In the genomic region with DNA sequence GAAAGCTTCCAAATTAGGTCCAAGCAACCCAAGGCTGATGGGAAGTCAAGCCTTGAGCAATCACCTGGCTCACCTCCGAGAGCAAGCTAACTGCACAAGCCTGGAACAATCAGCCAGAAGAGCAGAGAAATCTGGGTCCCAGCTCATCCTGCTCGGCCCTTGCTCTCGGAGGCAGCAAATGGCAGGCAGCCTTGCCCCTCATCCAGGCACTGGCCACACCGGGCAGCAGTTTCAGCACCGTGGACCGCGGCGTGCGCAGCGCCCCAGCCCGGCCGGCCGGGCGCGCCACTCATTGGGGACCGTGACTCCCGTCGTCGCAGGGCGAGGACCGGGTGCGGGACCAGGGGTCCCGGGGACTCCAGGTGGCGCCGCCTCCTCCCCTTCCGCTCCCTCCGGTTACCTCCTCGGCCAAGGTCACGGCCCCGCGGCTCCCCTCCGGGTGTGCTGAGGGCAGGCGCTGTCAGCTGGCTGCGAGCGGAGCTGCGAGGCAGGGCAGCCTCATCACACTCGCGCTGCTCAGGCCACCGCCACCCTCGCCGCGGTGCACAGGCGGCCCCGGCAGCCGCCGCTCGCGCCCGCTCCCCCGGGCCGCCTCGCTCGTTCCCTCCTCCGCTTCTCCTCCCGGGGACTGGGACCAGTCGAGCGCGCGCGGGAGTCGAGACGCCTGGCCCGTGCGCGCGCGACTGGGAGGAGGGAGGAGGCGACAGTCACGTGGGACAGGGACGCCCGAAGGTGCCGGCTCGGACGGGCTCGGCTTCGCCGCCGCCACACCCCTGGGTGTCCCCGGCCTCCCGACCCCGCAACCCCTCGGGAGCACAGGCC, we compare ENCODE assay signal across 8 mouse cellular contexts. TPM values are rescaled to one million over a fixed set of nuclear protein-coding genes. Genes with fewer than 3 reads are reported as not detected.
A peak's percentile ranks its signal among the peaks of the same experiment; 100 is the strongest.
DNase-seq lines count a peak whose midpoint lies in the region; ATAC-seq lines count a peak whose summit lies in the region.

Gene Rgs7 (minus strand): TSS at position 640 of the 822 bp plus-strand sequence.

- H3K4me1 ChIP-seq in embryonic facial prominence, embryonic 10.5 days = peaks cover 12% of the 10 kb centered on the region
- H3K4me1 ChIP-seq in limb, embryonic 12.5 days (replicated peaks) = no peaks in the 10 kb centered on the region
- H3K4me1 ChIP-seq in midbrain, embryonic 12.5 days = peaks cover 6% of the 10 kb centered on the region

- H3K27me3 ChIP-seq in embryonic facial prominence, embryonic 10.5 days (replicated peaks; ENCODE audit: low read depth, poor library complexity, severe bottlenecking) = peaks cover 53% of the 10 kb centered on the region
- peaks cover 37% of the 10 kb centered on the region for H3K27me3 ChIP-seq in limb, embryonic 12.5 days
- peaks cover 21% of the 10 kb centered on the region for H3K27me3 ChIP-seq in midbrain, embryonic 12.5 days

- H3K4me2 ChIP-seq in limb, embryonic 12.5 days = peak within 1 kb of the TSS; percentile 99
- peak within 1 kb of the TSS; percentile 86 for H3K4me2 ChIP-seq in midbrain, embryonic 12.5 days (replicated peaks)

- peak; percentile 90 for ATAC-seq in limb, embryonic 12.5 days (ENCODE audit: insufficient number of reproducible peaks, insufficient read depth, low FRiP score, low TSS enrichment, low read depth)
- peak; percentile 94 for ATAC-seq in midbrain, embryonic 12.5 days (ENCODE audit: low FRiP score, low read depth)
- no peak for ATAC-seq in inflammation-experienced regulatory T-cells, adult 6 months

- no peaks in the 10 kb centered on the region for H3K36me3 ChIP-seq in embryonic facial prominence, embryonic 10.5 days (replicated peaks)
- H3K36me3 ChIP-seq in limb, embryonic 12.5 days = no peaks in the 10 kb centered on the region
- no peaks in the 10 kb centered on the region for H3K36me3 ChIP-seq in midbrain, embryonic 12.5 days

- peak within 1 kb of the TSS; percentile 79 for H3K4me3 ChIP-seq in embryonic facial prominence, embryonic 10.5 days
- H3K4me3 ChIP-seq in limb, embryonic 12.5 days (replicated peaks) = peak within 1 kb of the TSS; percentile 67
- H3K4me3 ChIP-seq in midbrain, embryonic 12.5 days = peak within 1 kb of the TSS; percentile 76

- peak within 1 kb of the TSS; percentile 54 for H3K9ac ChIP-seq in limb, embryonic 12.5 days (replicated peaks)
- peak within 1 kb of the TSS; percentile 70 for H3K9ac ChIP-seq in midbrain, embryonic 12.5 days (replicated peaks)

- peak; percentile 17 to 29 for DNase-seq in adrenal gland, postnatal 4 days (ENCODE audit: low spot score in 2 of 2)
- DNase-seq in embryonic facial prominence, embryonic 10.5 days (ENCODE audit: low spot score) = peak; percentile 79
- peak; percentile 11 for DNase-seq in heart, adult 8-10 months (ENCODE audit: low spot score)
- DNase-seq in kidney, adult 8-10 months = peak; percentile 3 to 6
- peak; percentile 16 to 40 for DNase-seq in spleen, postnatal 36 days (ENCODE audit: low spot score in 2 of 2)

- under 1% methylated on average over 80 of the region's 82 CpGs for WGBS in embryonic facial prominence, embryonic 10.5 days
- under 1% methylated on average over 63 of the region's 82 CpGs for WGBS in limb, embryonic 12.5 days
- WGBS in midbrain, embryonic 12.5 days = under 1% methylated on average over 64 of the region's 82 CpGs

- H3K9me3 ChIP-seq in embryonic facial prominence, embryonic 10.5 days = no peaks in the 10 kb centered on the region
- no peaks in the 10 kb centered on the region for H3K9me3 ChIP-seq in limb, embryonic 12.5 days
- H3K9me3 ChIP-seq in midbrain, embryonic 12.5 days = no peaks in the 10 kb centered on the region

- peak within 1 kb of the TSS; percentile 74 for H3K27ac ChIP-seq in embryonic facial prominence, embryonic 10.5 days (replicated peaks)
- H3K27ac ChIP-seq in limb, embryonic 12.5 days = no peak within 1 kb of the TSS
- peak within 1 kb of the TSS; percentile 81 for H3K27ac ChIP-seq in midbrain, embryonic 12.5 days (replicated peaks)

RNA-seq across cellular contexts. Expression of gene Rgs7, which starts in this region (rescaled TPM):
- 1 to 10 TPM; 6.9 to 9.2 TPM for total RNA-seq in adrenal gland, postnatal 4 days (2021)
- 0.73 and 0.96 TPM in 2 replicates for polyA plus RNA-seq in embryonic facial prominence, embryonic 10.5 days (2016; fragmentation: Nextera tagmentation; extraction: Ambion mirVana)
- 1 to 10 TPM in 3 of 4 experiments, under 1 TPM in 1; 0.69 to 1.7 (median 1.3) TPM for total RNA-seq in heart, adult 8-10 months (2022)
- 0.22 and 0.50 TPM in 2 replicates for polyA plus RNA-seq in limb, embryonic 12.5 days (2016; fragmentation: Nextera tagmentation; extraction: Ambion mirVana)
- polyA plus RNA-seq in midbrain, embryonic 12.5 days (2016; fragmentation: Nextera tagmentation; extraction: Ambion mirVana) = 5.1 and 7.3 TPM in 2 replicates
- polyA plus RNA-seq in inflammation-experienced regulatory T-cells, adult 6 months (2017; shearing (Covaris generic)) = not detected

Comparison
In these comparisons a context has a peak if more than half of its experiments do, and no peak if none do; other contexts are left out.
1. Peak in DNase-seq, H3K4me3 ChIP-seq and H3K27ac ChIP-seq in embryonic facial prominence, embryonic 10.5 days; RNA of the gene not detected or under 1 TPM.
2. Peak in ATAC-seq, H3K4me3 ChIP-seq, H3K9ac ChIP-seq and H3K4me2 ChIP-seq in limb, embryonic 12.5 days; RNA of the gene not detected or under 1 TPM.
3. DNase-seq: peak in every context shown above with its lines; median percentile 79 in embryonic facial prominence, embryonic 10.5 days; 28 in spleen, postnatal 36 days; 23 in adrenal gland, postnatal 4 days; 11 in heart, adult 8-10 months; 4 in kidney, adult 8-10 months.